Mouse (Mus musculus): ENCODE data around the gene Eif3i. TPM values are rescaled to one million over a fixed set of nuclear protein-coding genes. Genes with fewer than 3 reads are reported as not detected.
A peak's percentile ranks its signal among the peaks of the same experiment; 100 is the strongest.

The Eif3i gene
- total RNA-seq, 4 experiments from 2014 or later: 120 to 131 (median 124) TPM

DNA sequence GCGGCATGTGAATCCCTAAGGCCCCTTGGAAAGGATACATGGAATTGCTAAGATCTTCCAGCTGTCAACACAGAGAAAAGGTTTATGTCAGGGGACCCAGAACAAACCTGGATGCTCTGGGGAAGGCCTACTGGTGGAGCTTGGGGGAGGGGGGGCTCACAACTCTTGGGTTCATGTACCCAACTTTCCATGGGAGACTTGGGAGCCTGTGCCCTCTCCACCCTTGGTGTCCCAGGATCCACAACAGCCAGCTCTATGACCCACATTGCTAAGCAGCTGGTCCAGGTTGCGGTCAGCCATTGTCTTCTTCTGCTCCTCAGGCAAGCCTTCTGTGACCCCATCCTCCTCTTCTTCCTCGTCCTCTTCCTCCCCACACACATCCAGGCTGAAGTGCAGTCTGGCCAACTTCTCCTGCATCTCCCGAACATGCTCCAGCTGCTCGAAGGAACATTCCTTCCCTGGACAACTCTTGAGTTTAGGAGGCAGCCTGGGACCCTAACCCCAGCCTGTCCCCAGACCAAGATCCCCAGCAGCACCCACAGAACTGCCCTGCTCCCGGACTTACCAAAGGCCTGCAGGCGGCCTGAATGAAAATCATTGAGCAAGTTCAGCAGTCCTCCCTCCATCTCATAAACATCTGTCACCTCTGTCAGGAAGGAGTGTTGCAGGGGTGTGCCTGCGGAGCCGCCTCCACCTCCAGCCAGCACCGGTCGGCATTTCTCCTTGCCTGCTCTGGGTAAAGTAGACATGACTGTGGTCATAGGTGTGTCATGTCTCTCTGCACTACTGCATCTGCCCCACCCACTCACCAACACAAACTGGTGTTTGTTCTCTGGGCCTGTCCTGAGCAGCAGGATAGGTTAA lies 20.2 kb upstream of the Eif3i start:
- no peak for DNase-seq (ENCODE audit: low spot score in 2 of 2)

DNA sequence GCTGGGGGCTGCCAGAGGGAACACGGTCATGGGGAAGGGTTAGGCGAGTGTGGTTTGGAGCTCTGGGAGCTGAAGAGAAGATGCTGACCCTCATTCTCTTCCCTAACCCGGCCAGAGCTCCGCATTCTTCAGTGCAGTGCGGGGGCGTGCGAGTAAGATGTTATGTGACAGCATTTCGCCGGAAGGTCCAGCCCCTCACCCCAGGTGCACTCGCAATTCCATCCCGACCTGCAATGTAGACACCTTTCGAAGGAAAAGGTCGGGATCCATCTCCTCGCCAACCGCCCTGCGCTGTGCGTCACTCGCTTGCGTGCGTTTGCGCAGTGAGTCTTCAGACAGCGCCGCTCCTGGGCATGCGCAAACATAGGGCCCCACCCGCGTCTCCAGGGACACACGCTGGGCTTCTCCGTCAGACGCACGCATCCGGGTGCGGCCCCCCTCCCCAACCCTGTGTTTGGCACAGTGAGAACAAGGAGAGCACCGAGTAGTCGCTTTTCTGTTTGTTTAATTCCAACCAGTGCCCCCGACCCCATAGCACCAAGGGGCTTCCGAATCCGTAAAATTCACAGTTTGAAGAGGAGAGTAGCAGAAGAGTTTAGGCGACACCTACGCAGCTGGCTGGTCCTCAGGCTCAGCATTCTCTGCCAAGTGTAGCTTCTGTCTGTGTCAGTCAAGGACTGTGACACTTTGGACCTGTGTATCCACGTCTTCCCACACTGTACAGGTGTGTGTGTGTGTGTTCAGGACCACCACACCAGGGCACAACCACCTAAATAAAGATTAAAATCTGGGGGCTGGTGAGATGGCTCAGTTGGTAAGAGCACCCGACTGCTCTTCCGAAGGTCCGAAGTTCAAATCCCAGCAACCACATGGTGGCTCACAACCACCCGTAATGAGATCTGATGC lies 18.6 kb upstream of the Eif3i start, which contains the start of gene Iqcc:
Iqcc (minus strand) TSS at position 314 of the 906 bp plus-strand sequence.
- peak; percentile 92 to 97 for DNase-seq (ENCODE audit: low spot score in 2 of 2)

DNA sequence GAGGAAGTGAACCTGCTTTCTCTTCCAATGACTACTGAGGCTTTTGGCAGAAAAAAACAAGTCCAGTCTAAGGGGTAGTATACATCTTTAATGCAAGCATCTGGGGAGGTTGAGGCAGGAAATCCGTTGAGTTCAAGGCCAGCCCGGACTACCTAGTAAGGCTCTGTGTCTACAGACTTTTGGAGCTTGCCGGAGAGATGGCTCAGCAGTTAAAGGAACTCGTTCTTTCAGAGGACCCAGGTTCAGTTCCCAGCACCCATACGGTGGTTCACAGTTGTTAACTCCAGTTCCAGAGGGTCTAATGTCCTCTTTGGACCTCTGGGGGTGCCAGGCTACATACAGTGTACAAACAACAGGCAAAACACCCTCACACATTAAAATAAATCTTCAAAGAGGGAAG lies 17.6 kb upstream of the Eif3i start:
- DNase-seq (ENCODE audit: low spot score in 2 of 2): no peak

DNA sequence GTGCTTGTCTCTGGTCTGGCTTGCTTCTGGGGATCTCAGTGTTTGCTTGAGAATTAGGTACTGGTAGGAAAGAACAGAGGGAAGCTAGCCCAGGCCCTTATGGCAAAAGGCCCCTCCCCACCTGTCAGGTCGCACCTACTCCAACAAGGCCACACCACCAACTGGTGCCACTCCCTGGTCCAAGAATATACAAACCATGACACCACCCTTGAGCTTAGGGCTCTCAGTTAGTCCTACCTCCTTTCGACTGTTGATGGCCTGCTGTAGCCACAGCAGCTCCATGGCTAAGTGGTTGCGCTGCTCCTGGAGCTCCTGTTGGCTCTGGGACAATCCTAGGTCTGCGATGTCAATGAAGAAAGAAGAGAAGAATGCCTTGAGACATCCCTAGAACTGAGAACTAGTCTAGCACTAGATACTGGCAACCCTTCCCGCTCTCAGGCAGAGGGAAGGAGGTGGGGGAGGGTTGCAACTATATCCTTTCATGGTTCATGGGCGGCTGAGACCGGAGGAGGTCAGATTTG lies 16.7 kb upstream of the Eif3i start:
- no peak for DNase-seq (ENCODE audit: low spot score in 2 of 2)

DNA sequence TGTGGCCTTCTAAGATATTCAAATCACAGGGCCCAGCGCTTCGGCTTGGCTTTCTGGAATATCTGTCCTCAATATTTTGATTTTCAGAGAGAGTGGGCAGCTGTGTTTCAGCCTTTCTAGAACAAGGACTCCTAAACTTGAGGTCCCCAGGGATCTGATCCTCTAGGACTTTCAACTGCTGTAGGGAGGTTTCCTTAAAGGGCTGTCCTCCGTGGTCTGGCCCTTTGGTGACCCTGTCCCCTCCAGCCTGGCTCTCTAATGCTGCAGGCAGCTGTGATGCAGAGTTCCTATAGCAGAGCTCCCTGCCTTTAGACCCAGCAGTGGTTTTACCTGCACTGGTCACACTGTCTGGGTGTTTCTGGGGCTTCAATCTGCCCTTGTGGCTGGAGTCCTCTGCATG lies 16.2 kb upstream of the Eif3i start:
- no peak for DNase-seq (ENCODE audit: low spot score in 2 of 2)

DNA sequence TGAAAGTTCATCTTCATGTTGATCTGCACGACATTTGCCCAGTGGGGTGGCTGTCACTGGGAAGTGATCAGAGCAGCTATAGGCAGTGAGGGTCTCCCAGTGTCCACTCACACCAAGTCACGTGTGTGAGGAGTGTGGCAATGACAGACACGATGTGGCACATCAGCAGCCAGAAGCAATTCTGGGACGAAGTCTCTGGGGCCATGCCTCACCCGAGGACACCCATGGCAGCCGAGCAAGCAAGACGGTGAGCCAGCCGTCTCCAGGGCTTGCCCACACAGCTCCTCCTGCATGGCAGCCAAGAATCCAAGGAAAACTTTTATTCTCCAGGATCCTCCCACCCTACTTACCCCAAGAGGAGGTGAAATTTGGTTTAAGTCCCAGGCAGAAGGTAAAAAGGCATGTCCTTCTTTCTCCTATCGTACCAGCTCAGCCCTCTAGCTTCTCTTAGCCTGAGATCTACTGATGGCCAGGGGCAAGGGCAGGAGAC lies 15.4 kb upstream of the Eif3i start:
- no peak for DNase-seq (ENCODE audit: low spot score in 2 of 2)

DNA sequence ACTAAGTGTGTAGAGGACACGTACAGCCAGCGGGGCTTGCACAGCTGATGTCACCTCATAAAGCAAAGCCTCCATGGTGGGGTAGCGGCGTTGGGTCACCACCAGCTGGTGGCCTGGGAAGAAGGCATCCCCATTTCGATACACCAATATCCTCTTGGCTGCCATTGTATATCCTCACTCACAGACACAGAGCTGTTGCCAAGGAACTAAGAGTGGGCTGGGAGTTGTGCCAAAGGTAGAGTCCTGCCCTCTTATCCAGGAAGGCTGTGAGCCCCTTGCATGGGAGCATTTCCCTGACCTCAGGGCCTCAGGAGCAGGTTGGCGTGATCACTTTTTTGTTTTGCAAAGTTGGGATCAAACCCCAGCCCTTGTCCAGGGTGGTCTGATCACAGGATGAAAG lies 13.6 kb upstream of the Eif3i start, which contains the start of gene Dcdc2b:
Dcdc2b (minus strand) TSS at position 165 of the 400 bp plus-strand sequence.
- no peak for DNase-seq (ENCODE audit: low spot score in 2 of 2)

DNA sequence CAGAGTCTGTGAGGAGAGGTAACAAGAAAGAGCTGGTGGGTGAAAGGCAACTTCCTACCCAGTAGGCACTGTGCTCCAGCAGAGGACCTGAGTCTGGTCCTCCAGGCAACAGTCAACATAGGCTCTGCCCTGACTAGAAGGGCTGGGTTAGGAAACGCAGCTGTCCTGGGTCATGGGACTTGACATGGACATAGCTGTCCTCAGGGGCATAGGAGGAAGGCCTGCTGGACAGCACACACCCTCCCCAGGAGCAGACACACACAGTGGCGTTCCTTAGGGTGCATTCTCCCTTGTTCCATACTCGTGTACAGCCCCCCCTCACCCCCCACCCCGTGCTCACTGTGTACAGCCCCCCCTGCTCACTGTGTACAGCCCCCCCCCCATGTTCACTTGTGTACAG lies 10.0 kb upstream of the Eif3i start:
- no peak for DNase-seq (ENCODE audit: low spot score in 2 of 2)

DNA sequence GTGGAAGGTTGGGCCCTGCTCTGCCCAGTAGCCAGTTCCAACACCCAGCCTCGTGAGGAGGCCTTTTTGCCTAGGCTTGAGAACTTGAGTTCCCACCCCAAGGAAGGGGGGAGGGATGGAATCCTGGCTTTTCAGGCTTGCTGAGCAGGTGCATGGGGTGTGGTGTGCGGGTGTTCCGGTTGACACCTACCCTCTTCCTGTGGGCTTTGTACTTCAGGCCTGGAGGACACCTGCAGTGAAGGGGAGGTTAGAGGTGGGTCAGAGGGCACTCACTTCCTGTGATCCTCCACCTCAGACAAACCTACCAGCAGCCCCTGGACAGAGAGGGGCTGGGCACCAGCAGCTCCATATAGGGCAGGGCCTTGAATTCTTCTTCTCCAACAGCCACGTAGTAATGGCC lies 9.6 kb upstream of the Eif3i start:
- no peak for DNase-seq (ENCODE audit: low spot score in 2 of 2)

DNA sequence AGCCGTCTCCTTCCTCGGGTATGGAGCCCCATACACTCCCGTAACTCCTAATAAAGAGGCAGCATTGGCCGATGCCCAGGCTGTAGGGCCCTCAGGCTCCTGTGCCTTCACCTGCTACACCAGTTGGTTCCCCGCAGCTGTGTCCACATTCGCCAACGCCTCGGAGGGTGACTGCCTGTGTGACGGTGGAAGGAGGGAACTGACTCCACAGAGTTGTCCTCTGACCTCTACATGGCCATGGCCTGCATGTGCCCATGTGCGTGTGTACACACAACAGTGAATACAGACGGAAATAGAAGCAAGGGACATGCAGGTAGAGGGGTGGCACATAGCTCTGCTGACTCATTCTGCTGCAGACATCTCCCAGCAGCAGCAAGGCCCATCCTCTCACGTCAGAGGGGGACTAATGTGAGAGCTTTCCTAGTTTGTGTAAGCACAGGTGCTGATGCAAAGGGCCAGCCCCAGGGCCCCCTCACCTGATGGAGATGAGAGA lies 8.7 kb upstream of the Eif3i start:
- no peak for DNase-seq (ENCODE audit: low spot score in 2 of 2)

DNA sequence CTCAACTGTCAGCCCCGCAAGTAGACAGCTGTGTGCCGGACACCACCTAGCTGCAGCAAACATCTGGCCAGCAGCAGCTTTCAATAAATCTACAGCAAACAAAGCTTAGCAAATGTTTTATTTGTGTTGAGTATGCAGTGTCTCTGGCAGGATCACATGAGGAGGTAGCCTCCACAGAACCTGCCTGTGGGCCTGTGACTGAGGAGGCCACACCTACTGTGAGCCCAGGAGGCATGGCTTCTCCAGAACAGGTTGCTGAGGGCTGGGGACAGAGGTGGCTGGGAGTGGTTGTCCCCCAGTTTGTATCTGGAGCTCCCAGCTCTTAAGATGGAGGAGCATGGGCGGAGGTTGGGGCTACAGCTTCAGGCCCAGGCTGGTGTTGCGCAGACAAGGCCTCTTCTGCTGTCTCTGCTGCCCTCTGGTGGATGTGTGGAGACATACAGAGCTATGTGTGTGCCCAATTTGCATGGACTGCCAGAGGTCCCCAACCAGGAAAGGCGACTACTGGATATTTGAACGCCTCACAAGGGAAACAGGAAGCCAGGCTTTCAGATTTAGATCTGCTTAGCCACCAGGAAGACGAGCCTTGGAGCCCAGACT lies 8.1 kb upstream of the Eif3i start:
- peak in 1 of 2 experiments; percentile 71 for DNase-seq (ENCODE audit: low spot score in 2 of 2)

DNA sequence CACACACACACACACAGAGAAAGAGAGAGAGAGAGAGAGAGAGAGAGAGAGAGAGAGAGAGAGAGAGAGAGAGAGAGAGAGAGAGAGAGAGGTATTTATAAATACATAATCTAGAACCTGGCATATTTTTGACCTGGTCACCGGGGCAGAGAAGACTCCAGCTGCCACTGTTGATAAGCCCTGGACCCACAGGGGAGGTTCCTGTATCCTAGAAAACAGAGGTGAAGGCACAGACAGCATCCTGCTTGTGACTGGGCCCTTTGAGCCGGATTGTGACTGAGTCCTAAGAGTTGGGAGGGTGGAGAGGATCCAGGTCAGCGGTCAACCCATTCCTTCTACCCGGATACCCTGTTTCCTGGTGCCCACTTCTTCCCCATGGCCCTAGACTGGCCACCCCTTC lies 11.6 kb downstream of the Eif3i start:
- DNase-seq (ENCODE audit: low spot score in 2 of 2): no peak

DNA sequence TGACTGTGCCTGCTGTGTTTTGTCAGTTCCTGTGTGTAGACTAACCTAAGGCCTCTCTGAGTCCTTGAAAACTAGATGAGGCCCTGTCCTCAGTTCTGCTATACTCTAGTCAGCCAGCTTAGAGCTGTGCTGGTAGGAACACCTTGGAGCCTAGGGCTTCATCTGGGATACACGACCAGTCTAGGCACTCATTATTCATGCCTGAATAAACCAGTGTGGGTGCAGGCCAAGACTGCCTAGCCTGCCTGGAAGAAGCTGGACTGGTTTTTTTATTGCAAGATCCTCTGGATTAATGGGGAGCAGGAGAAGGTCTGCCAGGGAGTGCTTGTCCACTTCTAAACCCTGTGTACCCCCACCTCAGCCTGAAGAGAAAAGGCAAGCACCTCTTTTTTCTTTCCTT lies 13.5 kb downstream of the Eif3i start:
- DNase-seq (ENCODE audit: low spot score in 2 of 2): no peak

DNA sequence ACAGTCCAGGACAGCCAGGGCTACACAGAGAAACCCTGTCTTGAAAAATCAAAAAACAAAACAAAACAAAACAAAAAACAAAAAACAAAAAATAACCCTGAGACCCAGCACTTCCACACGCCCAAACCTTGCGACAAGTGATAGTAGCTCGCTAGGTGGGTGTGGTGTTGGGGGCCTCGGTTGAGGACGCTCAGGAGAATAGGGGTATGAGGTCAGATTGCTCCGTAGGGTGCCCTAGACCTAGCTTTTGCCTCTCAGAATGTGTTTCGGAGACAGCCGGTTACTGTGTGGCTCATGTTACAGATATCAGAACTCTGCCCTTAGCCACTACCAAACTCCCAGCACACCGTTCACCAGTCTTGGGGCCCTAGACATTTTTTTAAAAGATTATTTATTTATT lies 14.7 kb downstream of the Eif3i start:
- DNase-seq (ENCODE audit: low spot score in 2 of 2): no peak

DNA sequence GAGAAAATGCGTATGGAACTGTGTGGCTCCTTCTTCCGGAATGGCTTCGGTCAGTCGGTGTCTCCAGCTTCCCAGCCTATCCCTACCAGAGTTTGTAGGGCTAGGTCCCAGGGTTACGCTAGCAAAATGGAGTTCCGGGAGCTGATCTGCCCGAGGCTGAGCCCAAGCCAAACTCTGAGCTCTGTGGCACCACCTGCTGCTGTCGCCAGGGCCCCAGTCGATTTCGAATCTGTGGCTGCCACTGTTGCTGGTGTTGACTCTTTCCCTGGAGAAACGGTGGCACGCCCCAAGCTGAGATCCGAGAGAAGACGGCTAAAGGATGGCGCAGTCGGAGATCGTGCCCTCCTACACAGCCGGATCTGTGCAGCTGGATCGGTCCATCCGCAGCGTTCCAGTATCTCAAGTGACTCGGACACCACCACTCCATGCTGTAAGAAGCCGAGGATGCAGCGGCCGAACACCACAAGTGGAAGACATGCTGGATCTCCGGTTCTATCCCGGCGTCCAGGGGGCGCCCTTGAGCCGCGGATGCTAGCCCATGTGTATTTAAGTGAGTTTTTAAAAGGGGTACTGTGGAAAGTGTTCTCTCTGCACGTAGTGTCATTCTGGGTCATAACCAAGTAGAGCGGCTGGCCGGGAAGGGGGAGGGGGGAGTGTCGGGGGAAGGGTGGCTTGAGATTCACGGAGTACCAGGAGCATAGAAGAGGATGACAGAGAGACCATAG lies 15.4 kb downstream of the Eif3i start:
- DNase-seq (ENCODE audit: low spot score in 2 of 2): peak; percentile 54 to 76

DNA sequence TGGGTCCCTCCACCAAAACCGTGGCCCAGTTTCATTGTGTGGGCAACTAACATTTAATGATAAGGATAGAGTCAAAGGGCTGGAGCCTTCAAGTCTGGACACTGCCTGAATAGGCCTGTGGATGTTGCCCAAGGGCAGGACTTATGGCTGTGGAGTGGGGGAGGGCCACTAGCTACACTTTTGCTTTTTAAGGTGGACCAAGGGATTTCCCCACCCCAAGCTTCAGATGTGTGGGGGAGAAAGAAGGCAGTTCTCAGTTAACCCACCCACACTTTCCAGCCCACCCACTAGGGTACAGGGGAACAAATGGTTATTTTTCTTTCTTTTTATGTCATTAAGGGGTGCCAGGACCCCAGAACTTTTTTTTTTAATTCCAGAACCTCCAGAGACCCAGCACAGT lies 16.1 kb downstream of the Eif3i start:
- no peak for DNase-seq (ENCODE audit: low spot score in 2 of 2)

DNA sequence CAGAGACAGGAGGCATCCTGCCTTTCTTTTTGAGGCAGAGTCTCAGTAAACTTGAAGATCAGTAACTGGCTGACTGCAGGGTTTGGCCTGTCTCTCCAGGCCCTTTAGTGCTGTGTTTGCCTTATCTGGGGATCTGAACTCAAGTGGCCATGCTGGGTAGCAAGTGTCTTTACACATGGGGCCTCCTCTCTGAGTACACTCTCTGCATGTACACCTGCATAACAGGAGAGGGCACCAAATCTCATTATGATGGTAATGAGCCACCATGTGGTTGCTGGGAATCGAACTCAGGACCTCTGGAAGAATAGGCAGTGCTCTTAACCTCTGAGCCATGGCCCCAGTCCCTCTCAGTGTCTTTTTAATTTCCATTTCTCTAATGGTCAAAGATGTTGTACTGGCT lies 18.2 kb downstream of the Eif3i start:
- DNase-seq (ENCODE audit: low spot score in 2 of 2): no peak

DNA sequence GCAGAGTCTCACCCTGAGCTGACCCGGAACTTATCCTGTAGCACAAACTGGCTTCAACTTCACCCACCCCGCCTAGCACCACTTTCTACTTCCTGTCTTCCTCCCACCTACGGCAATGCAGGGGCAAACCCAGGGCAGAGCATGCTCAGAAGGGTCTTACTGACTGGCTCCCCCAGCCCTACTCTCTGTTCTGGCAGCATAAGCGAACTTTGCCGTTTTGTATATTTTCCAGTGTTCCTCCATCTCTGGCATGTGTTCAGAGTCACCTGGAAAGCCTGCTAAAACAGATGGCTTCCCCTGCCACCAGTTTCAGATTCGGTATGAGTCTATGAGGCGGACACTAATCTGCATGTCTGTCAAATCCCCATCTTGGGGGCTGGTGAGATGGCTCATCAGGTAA lies 20.1 kb downstream of the Eif3i start:
- no peak for DNase-seq (ENCODE audit: low spot score in 2 of 2)

DNA sequence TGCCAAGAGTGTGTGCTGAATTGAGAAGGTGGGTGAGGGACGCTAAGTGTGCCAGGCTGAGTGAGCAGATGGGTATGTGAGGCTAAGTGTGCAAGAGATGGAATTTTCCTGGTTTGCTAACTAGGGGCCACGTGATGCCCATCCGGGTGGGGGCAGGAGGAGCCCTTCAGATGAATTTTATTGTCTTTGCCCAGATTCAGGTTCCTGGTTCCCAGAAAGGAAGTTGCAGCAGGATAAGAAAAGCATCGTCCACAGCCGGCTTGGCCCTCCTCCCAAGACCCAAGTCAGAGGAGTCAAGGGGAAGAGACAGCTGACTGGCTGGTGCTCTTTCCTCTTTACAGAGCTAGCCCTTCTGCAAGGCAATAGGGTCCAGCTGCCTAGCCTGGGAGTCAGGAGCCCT lies 22.0 kb downstream of the Eif3i start, which contains the start of gene Fam167b:
Fam167b (minus strand) TSS at position 84 of the 400 bp plus-strand sequence.
- no peak for DNase-seq (ENCODE audit: low spot score in 2 of 2)

DNA sequence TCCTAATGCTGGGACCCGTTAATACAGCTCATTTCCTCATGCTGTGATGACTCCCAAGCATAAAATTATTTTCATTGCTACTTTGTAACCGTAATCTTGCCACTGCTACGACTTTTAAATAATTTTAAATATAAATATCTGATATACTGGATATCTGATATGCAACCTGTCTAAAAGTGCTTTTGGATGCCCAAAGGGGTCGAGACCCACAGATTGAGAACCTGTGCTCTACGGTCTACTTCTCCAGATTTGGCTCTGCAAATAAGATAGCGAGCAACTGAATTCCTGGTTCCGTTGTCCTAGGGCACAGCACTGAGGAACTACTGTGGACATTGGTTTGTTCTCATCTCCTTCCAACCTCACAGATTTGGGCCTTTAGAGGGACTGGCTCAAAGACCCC lies 22.8 kb downstream of the Eif3i start:
- no peak for DNase-seq (ENCODE audit: low spot score in 2 of 2)

Measured in left cerebral cortex, adult 8-10 months (tissue).